Mouse (Mus musculus): Measurements from ENCODE around the gene Fgf13. TPM values are rescaled to one million over a fixed set of nuclear protein-coding genes. Genes with fewer than 3 reads are reported as not detected.

Gene Fgf13
- 158 and 172 TPM in 2 replicates for polyA plus RNA-seq (2012; rRNA removed)

DNA sequence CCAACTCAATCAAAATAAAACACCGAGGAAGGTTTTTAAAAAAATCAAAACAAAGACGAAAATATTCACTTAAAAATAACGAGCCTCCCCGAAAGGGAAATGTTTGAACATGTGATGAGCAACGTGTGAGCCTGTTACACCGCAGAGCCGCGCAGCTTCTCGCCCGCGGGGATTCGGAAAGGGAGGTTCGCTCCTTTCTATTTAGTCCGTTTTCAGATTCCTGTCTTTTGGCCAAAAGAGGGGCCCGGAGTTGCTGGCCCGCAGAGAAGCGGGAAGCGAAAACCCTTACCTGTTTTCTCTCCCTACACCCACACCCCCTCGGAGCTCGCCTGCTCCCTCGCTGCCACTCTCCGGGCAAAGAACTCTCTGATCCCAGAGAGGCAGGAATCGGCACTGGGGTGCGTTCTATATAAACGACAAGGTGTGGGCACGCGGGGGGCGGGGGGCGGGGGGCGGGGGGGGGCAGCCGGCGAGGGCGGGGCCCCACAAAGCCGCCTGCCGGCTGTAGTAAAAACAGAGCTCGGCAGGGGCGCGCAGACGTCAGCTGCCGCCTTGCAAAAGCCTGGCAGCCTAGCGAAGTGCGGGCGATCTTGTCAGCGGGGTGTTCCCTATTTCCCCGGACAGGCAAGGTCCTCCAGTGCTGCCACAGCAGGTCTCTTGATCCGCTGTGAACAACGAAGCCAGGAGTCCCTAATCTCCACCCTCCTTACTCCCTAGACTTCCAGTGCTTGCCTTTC, at the start of gene Fgf13:
Gene Fgf13, minus strand, starts transcription at position 377 of the 737 bp plus-strand sequence.

